In the genomic region with DNA sequence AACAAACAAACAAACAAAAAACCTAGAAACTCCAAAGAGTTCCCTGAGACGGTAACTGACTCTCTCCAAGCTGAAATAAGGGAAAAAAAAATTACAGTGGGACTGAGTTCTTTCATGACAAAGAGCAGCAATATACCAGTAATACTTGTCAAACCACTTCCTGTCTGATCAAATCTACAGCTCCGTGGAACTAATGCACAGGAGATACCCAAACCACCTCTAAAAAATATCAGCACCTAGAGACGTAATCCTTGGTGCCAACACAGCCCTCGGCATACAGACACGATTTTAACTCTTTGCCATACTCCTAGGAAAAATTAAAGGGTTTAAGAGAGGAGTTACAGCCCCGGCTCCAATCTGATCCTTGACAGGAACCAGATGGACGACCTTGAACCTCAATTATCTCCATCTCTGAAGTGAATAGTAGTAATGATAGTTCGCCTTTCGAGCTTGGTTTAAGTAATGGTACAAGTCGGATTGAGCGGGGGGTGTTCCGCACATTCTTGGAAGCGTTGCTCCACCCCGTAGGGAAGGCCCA, we compare ENCODE assay signal across 8 mouse cellular contexts. TPM values are rescaled to one million over a fixed set of nuclear protein-coding genes. Genes with fewer than 3 reads are reported as not detected.
DNase-seq lines count a peak whose midpoint lies in the region; ATAC-seq and TF ChIP-seq lines count a peak whose summit lies in the region.

No protein-coding gene starts in this region.

- no peaks in the 10 kb centered on the region for H3K9me3 ChIP-seq in lung, embryonic 16.5 days (ENCODE audit: control insufficient read depth, low read length)
- H3K9me3 ChIP-seq in embryonic facial prominence, embryonic 12.5 days = no peaks in the 10 kb centered on the region
- no peaks in the 10 kb centered on the region for H3K9me3 ChIP-seq in intestine, postnatal 0 days (ENCODE audit: control insufficient read depth)
- no peaks in the 10 kb centered on the region for H3K9me3 ChIP-seq in neural tube, embryonic 15.5 days (replicated peaks)

- H3K27me3 ChIP-seq in lung, embryonic 16.5 days (ENCODE audit: control insufficient read depth, insufficient read depth, low read depth, low read length) = no peaks in the 10 kb centered on the region
- no peaks in the 10 kb centered on the region for H3K27me3 ChIP-seq in embryonic facial prominence, embryonic 12.5 days
- H3K27me3 ChIP-seq in intestine, postnatal 0 days (replicated peaks; ENCODE audit: control insufficient read depth, insufficient read depth, low read length) = no peaks in the 10 kb centered on the region
- H3K27me3 ChIP-seq in neural tube, embryonic 15.5 days (replicated peaks) = no peaks in the 10 kb centered on the region

- H3K9ac ChIP-seq in lung, embryonic 16.5 days (ENCODE audit: low read length) = peak overlapping the region; percentile 91
- H3K9ac ChIP-seq in embryonic facial prominence, embryonic 12.5 days = peak overlapping the region; percentile 88
- H3K9ac ChIP-seq in intestine, postnatal 0 days (ENCODE audit: low read depth, low read length) = peak overlapping the region; percentile 90
- peak overlapping the region; percentile 95 for H3K9ac ChIP-seq in neural tube, embryonic 15.5 days (replicated peaks)

- no peak for DNase-seq in lung, postnatal 4 days
- DNase-seq in ovary, postnatal 10 days (ENCODE audit: low spot score) = no peak
- DNase-seq in MN1 (ENCODE audit: low spot score) = no peak
- no peak for DNase-seq in left cerebral cortex, adult 11 months (ENCODE audit: low spot score)

- peak overlapping the region; percentile 89 for H3K4me3 ChIP-seq in lung, embryonic 16.5 days (ENCODE audit: low read length)
- peak overlapping the region; percentile 76 for H3K4me3 ChIP-seq in embryonic facial prominence, embryonic 12.5 days
- H3K4me3 ChIP-seq in intestine, postnatal 0 days (ENCODE audit: low read depth, low read length) = peak overlapping the region; percentile 77
- H3K4me3 ChIP-seq in neural tube, embryonic 15.5 days (replicated peaks) = peak overlapping the region; percentile 72

- peaks cover 11% of the 10 kb centered on the region for H3K4me1 ChIP-seq in lung, embryonic 16.5 days (replicated peaks; ENCODE audit: control insufficient read depth, insufficient read depth, low read length)
- peaks cover 12% of the 10 kb centered on the region; the same call in 1 of the 2 replicates for H3K4me1 ChIP-seq in embryonic facial prominence, embryonic 12.5 days
- H3K4me1 ChIP-seq in intestine, postnatal 0 days (replicated peaks; ENCODE audit: control insufficient read depth, insufficient read depth, low read length) = 0 out of 2 replicates have a peak, but pooled peaks cover 3% of the 10 kb centered on the region
- H3K4me1 ChIP-seq in neural tube, embryonic 15.5 days = peaks cover 39% of the 10 kb centered on the region

- peak overlapping the region; percentile 93 for H3K4me2 ChIP-seq in lung, embryonic 16.5 days (ENCODE audit: low read depth, low read length)
- peak overlapping the region; percentile 57 for H3K4me2 ChIP-seq in embryonic facial prominence, embryonic 12.5 days (replicated peaks)
- peak overlapping the region; percentile 74 for H3K4me2 ChIP-seq in intestine, postnatal 0 days (replicated peaks; ENCODE audit: low read depth)
- H3K4me2 ChIP-seq in neural tube, embryonic 15.5 days = peak overlapping the region; percentile 67

- TF ChIP-seq CTCF in intestine, postnatal 0 days (IDR thresholded peaks at IDR 0.05; ENCODE audit: low read depth) = no peak

- ATAC-seq in lung, embryonic 16.5 days (ENCODE audit: low read depth) = no peak
- ATAC-seq in embryonic facial prominence, embryonic 12.5 days (ENCODE audit: insufficient number of reproducible peaks, insufficient read depth, low FRiP score, low TSS enrichment) = no peak
- no peak for ATAC-seq in intestine, postnatal 0 days
- no peak for ATAC-seq in neural tube, embryonic 15.5 days (ENCODE audit: low FRiP score)

- peak overlapping the region; percentile 99 for H3K27ac ChIP-seq in lung, embryonic 16.5 days (ENCODE audit: low read length)
- peak overlapping the region; percentile 95 for H3K27ac ChIP-seq in embryonic facial prominence, embryonic 12.5 days
- peak overlapping the region; percentile 96 for H3K27ac ChIP-seq in intestine, postnatal 0 days (ENCODE audit: low read depth, low read length)
- peak overlapping the region; percentile 92 for H3K27ac ChIP-seq in neural tube, embryonic 15.5 days (replicated peaks)

- WGBS in lung, embryonic 16.5 days = 3% methylated on average over 14 of the region's 14 CpGs
- WGBS in embryonic facial prominence, embryonic 12.5 days = 5% methylated on average over 14 of the region's 14 CpGs
- under 1% methylated on average over 14 of the region's 14 CpGs for WGBS in intestine, postnatal 0 days
- 8% methylated on average over 14 of the region's 14 CpGs for WGBS in neural tube, embryonic 15.5 days

- H3K36me3 ChIP-seq in lung, embryonic 16.5 days (ENCODE audit: control insufficient read depth, insufficient read depth, low read length) = peaks cover 9% of the 10 kb centered on the region
- peaks cover 25% of the 10 kb centered on the region for H3K36me3 ChIP-seq in embryonic facial prominence, embryonic 12.5 days
- peaks cover 19% of the 10 kb centered on the region for H3K36me3 ChIP-seq in intestine, postnatal 0 days (ENCODE audit: control insufficient read depth, insufficient read depth)
- H3K36me3 ChIP-seq in neural tube, embryonic 15.5 days = peaks cover 23% of the 10 kb centered on the region

RNA-seq across cellular contexts. Expression of gene Dnase1l2, which starts 11.4 kb away (rescaled TPM):
- polyA plus RNA-seq in lung, embryonic 16.5 days (2015; fragmentation: Nextera tagmentation; extraction: Ambion mirVana) = 1.6 and 2.8 TPM in 2 replicates
- 3.2 and 3.6 TPM in 2 replicates for polyA plus RNA-seq in embryonic facial prominence, embryonic 12.5 days (2016; fragmentation: Nextera tagmentation; extraction: Ambion mirVana)
- polyA plus RNA-seq in intestine, postnatal 0 days (2015; fragmentation: Nextera tagmentation; extraction: Ambion mirVana) = 0.73 and 0.80 TPM in 2 replicates
- 5.4 and 8.7 TPM in 2 replicates for polyA plus RNA-seq in neural tube, embryonic 15.5 days (2015; fragmentation: Nextera tagmentation; extraction: Ambion mirVana)

RNA-seq across cellular contexts. Expression of gene E4f1, which starts 15.8 kb away (rescaled TPM):
- 28.8 and 30.5 TPM in 2 replicates for polyA plus RNA-seq in lung, embryonic 16.5 days (2015; fragmentation: Nextera tagmentation; extraction: Ambion mirVana)
- polyA plus RNA-seq in embryonic facial prominence, embryonic 12.5 days (2016; fragmentation: Nextera tagmentation; extraction: Ambion mirVana) = 38.4 and 43.2 TPM in 2 replicates
- polyA plus RNA-seq in intestine, postnatal 0 days (2015; fragmentation: Nextera tagmentation; extraction: Ambion mirVana) = 5.0 and 5.2 TPM in 2 replicates
- polyA plus RNA-seq in neural tube, embryonic 15.5 days (2015; fragmentation: Nextera tagmentation; extraction: Ambion mirVana) = 46.3 and 49.5 TPM in 2 replicates

RNA-seq across cellular contexts. Expression of gene Pgp, which starts 15.9 kb away (rescaled TPM):
- polyA plus RNA-seq in lung, embryonic 16.5 days (2015; fragmentation: Nextera tagmentation; extraction: Ambion mirVana) = 43.9 and 50.6 TPM in 2 replicates
- 52.3 and 54.9 TPM in 2 replicates for polyA plus RNA-seq in embryonic facial prominence, embryonic 12.5 days (2016; fragmentation: Nextera tagmentation; extraction: Ambion mirVana)
- 64.5 and 69.4 TPM in 2 replicates for polyA plus RNA-seq in intestine, postnatal 0 days (2015; fragmentation: Nextera tagmentation; extraction: Ambion mirVana)
- polyA plus RNA-seq in neural tube, embryonic 15.5 days (2015; fragmentation: Nextera tagmentation; extraction: Ambion mirVana) = 76.1 and 79.7 TPM in 2 replicates

RNA-seq across cellular contexts. Expression of gene Bricd5, which starts 19.4 kb away (rescaled TPM):
- not detected in 2 replicates for polyA plus RNA-seq in lung, embryonic 16.5 days (2015; fragmentation: Nextera tagmentation; extraction: Ambion mirVana)
- polyA plus RNA-seq in embryonic facial prominence, embryonic 12.5 days (2016; fragmentation: Nextera tagmentation; extraction: Ambion mirVana) = 1.7 TPM in 1 of 2 replicates, not detected in the other
- not detected in 2 replicates for polyA plus RNA-seq in intestine, postnatal 0 days (2015; fragmentation: Nextera tagmentation; extraction: Ambion mirVana)
- polyA plus RNA-seq in neural tube, embryonic 15.5 days (2015; fragmentation: Nextera tagmentation; extraction: Ambion mirVana) = 0.73 TPM in 1 of 2 replicates, not detected in the other

RNA-seq across cellular contexts. Expression of gene Mlst8, which starts 24.6 kb away (rescaled TPM):
- polyA plus RNA-seq in lung, embryonic 16.5 days (2015; fragmentation: Nextera tagmentation; extraction: Ambion mirVana) = 28.1 and 29.8 TPM in 2 replicates
- 32.8 and 35.0 TPM in 2 replicates for polyA plus RNA-seq in embryonic facial prominence, embryonic 12.5 days (2016; fragmentation: Nextera tagmentation; extraction: Ambion mirVana)
- polyA plus RNA-seq in intestine, postnatal 0 days (2015; fragmentation: Nextera tagmentation; extraction: Ambion mirVana) = 11.9 and 12.9 TPM in 2 replicates
- polyA plus RNA-seq in neural tube, embryonic 15.5 days (2015; fragmentation: Nextera tagmentation; extraction: Ambion mirVana) = 29.5 and 33.1 TPM in 2 replicates
